Mouse (Mus musculus): ENCODE results near the gene Mmachc. TPM values are rescaled to one million over a fixed set of nuclear protein-coding genes. Genes with fewer than 3 reads are reported as not detected.
A peak's percentile ranks its signal among the peaks of the same experiment; 100 is the strongest.

Mmachc gene
- polyA plus RNA-seq, 1 experiment from 2014 or later = 15.2 TPM

DNA sequence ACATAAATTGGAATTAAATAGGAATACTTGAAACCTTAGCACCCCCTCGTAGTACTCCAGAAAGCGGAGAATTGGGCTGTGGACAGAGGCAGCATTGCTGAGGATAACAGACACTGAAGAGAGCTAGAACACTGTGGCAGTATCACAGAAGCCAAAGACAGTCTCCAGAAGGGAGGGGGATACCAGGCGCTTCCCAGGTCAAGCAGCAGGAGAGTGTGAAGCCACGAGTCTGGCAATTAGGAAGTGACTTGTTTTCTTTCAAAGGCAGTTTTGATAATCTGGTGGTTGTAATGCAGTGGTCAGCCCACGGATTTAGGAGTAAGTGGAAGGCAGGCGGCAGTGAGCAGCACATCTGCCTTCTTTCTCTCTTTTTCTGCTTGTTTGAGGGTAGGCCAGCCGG lies 14.0 kb upstream of the Mmachc start:
- H3K27ac ChIP-seq (ENCODE audit: low read depth, low read length) = no peak overlapping the region
- no peak overlapping the region for H3K4me3 ChIP-seq (ENCODE audit: low read depth, low read length)
- H3K9ac ChIP-seq (ENCODE audit: low read length) = peak overlapping the region; percentile 13; the same call in 1 of the 2 replicates
- WGBS = 39% methylated on average over 7 of the region's 7 CpGs
- H3K27me3 ChIP-seq (replicated peaks; ENCODE audit: control insufficient read depth, insufficient read depth, low read length) = no peaks in the 10 kb centered on the region
- no peaks in the 10 kb centered on the region for H3K36me3 ChIP-seq (ENCODE audit: control insufficient read depth, insufficient read depth, low read length)
- peaks cover 6% of the 10 kb centered on the region; the same call in 1 of the 2 replicates for H3K4me1 ChIP-seq (ENCODE audit: control insufficient read depth, insufficient read depth, low read length)
- no peak for ATAC-seq
- H3K4me2 ChIP-seq (ENCODE audit: low read length) = 0 out of 2 replicates have a peak overlapping the region, but pooled peaks have one; percentile 91
- no peak for DNase-seq (ENCODE audit: low spot score)
- H3K9me3 ChIP-seq (replicated peaks; ENCODE audit: control insufficient read depth, low read length) = no peaks in the 10 kb centered on the region

DNA sequence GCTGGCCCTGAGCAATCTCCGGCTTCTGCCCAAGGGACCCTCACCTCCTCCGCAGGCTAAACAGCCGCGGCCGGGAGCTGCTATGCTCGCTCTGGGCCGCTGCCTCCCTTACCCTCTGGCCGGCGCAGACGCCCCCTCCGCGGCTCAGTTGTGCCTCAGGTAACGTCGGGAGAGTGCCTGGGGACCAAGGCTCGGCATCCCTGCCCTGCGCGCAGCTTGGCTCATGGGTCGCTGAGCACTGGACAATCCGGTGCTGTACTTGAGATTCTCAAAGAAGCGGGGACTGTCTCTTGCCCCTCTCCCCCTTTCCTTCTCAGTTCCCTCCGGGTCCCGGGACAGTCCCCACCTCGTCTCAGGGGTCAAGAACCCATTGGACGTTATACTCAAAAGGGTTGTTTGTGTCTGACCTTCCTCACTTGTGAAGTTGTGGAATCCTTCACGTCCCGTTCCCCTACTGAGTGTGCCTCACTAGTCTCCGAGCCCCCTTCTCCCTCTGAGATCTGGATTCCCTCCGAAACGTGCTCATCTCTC lies 13.0 kb upstream of the Mmachc start:
- no peaks in the 10 kb centered on the region for H3K36me3 ChIP-seq (ENCODE audit: control insufficient read depth, insufficient read depth, low read length)
- H3K27ac ChIP-seq (ENCODE audit: low read depth, low read length) = peak overlapping the region; percentile 34; the same call in 1 of the 2 replicates

GRCm38 (mm10) chr4:116720343-116721097 lies 12.3 kb upstream of the Mmachc start, which contains the start of gene Tesk2:
Gene Tesk2, plus strand, starts transcription at chr4:116720948.
- no peaks in the 10 kb centered on the region for H3K9me3 ChIP-seq (replicated peaks; ENCODE audit: control insufficient read depth, low read length)
- H3K27ac ChIP-seq (ENCODE audit: low read depth, low read length) = peak within 1 kb of the TSS; percentile 34; the same call in 1 of the 2 replicates
- WGBS = under 1% methylated on average over 34 of the region's 34 CpGs
- H3K27me3 ChIP-seq (replicated peaks; ENCODE audit: control insufficient read depth, insufficient read depth, low read length) = no peaks in the 10 kb centered on the region
- ATAC-seq = peak; percentile 99
- peak within 1 kb of the TSS; percentile 78 for H3K9ac ChIP-seq (ENCODE audit: low read length)
- peaks cover 6% of the 10 kb centered on the region; the same call in 1 of the 2 replicates for H3K4me1 ChIP-seq (ENCODE audit: control insufficient read depth, insufficient read depth, low read length)
- peak; percentile 100 for DNase-seq (ENCODE audit: low spot score)
- H3K4me3 ChIP-seq (ENCODE audit: low read depth, low read length) = peak within 1 kb of the TSS; percentile 67
- H3K36me3 ChIP-seq (ENCODE audit: control insufficient read depth, insufficient read depth, low read length) = no peaks in the 10 kb centered on the region
- peak within 1 kb of the TSS; percentile 91 for H3K4me2 ChIP-seq (ENCODE audit: low read length)

More for the DNA sequence above, 13.0 kb upstream of the Mmachc start:
- DNase-seq (ENCODE audit: low spot score) (no peak), ATAC-seq (no peak)
- H3K27me3 ChIP-seq (replicated peaks; ENCODE audit: control insufficient read depth, insufficient read depth, low read length) = no peaks in the 10 kb centered on the region
- WGBS = under 1% methylated on average over 29 of the region's 29 CpGs
- H3K9ac ChIP-seq (ENCODE audit: low read length) = peak overlapping the region; percentile 78
- peak overlapping the region; percentile 67 for H3K4me3 ChIP-seq (ENCODE audit: low read depth, low read length)
- peaks cover 6% of the 10 kb centered on the region; the same call in 1 of the 2 replicates for H3K4me1 ChIP-seq (ENCODE audit: control insufficient read depth, insufficient read depth, low read length)
- peak overlapping the region; percentile 91 for H3K4me2 ChIP-seq (ENCODE audit: low read length)
- no peaks in the 10 kb centered on the region for H3K9me3 ChIP-seq (replicated peaks; ENCODE audit: control insufficient read depth, low read length)

GRCm38 (mm10) chr4:116719396-116719795 lies 11.2 kb upstream of the Mmachc start:
- DNase-seq (ENCODE audit: low spot score) = peak; percentile 95
- Histone ChIP-seq H3K9ac (ENCODE audit: low read length) (no peak overlapping the region), H3K27ac (ENCODE audit: low read depth, low read length) (no peak overlapping the region), H3K4me1 (ENCODE audit: control insufficient read depth, insufficient read depth, low read length) (peaks cover 6% of the 10 kb centered on the region; the same call in 1 of the 2 replicates), H3K4me3 (ENCODE audit: low read depth, low read length) (no peak overlapping the region), H3K4me2 (ENCODE audit: low read length) (no peak overlapping the region), H3K36me3 (ENCODE audit: control insufficient read depth, insufficient read depth, low read length) (0 out of 2 replicates have a peak, but pooled peaks cover 6% of the 10 kb centered on the region), H3K27me3 (replicated peaks; ENCODE audit: control insufficient read depth, insufficient read depth, low read length) (no peaks in the 10 kb centered on the region), H3K9me3 (replicated peaks; ENCODE audit: control insufficient read depth, low read length) (no peaks in the 10 kb centered on the region)
- peak; percentile 38 for ATAC-seq
- 16% methylated on average over 3 of the region's 3 CpGs for WGBS

- DNase-seq (ENCODE audit: low spot score) (no peak), ATAC-seq (no peak)
- Histone ChIP-seq H3K4me3 (ENCODE audit: low read depth, low read length) (no peak overlapping the region), H3K36me3 (ENCODE audit: control insufficient read depth, insufficient read depth, low read length) (0 out of 2 replicates have a peak, but pooled peaks cover 6% of the 10 kb centered on the region), H3K27ac (ENCODE audit: low read depth, low read length) (no peak overlapping the region), H3K27me3 (replicated peaks; ENCODE audit: control insufficient read depth, insufficient read depth, low read length) (no peaks in the 10 kb centered on the region), H3K9ac (ENCODE audit: low read length) (no peak overlapping the region), H3K4me1 (ENCODE audit: control insufficient read depth, insufficient read depth, low read length) (peaks cover 8% of the 10 kb centered on the region), H3K4me2 (ENCODE audit: low read length) (no peak overlapping the region), H3K9me3 (replicated peaks; ENCODE audit: control insufficient read depth, low read length) (no peaks in the 10 kb centered on the region)
- WGBS = 89% methylated on average over 1 of the region's 1 CpGs
Observed at GRCm38 (mm10) chr4:116712536-116712935, 4.3 kb upstream of the Mmachc start.

DNA sequence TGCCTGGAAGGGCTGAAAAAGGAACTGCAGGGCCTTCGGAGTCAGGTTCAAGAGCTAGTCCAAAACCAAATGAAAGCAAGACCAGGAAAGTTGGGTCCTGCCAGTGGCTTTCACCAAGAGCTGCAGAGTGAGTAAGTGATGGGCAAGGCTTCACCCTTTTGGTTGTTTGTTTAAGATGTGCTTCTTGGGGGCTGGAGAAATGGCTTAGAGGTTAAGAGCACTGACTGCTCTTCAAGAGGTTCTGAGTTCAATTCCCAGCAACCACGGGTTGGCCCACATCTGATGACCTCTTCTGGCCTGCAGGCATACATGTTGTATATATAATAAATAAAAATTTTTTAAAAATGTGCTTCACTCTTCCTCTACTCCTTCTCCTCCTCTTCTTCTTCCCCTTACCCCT lies 1.9 kb upstream of the Mmachc start:
- H3K4me3 ChIP-seq (ENCODE audit: low read depth, low read length) = no peak overlapping the region
- WGBS = 90% methylated on average over 2 of the region's 2 CpGs
- no peak overlapping the region for H3K4me2 ChIP-seq (ENCODE audit: low read length)
- ATAC-seq (no peak), DNase-seq (ENCODE audit: low spot score) (no peak)
- 0 out of 2 replicates have a peak, but pooled peaks cover 5% of the 10 kb centered on the region for H3K36me3 ChIP-seq (ENCODE audit: control insufficient read depth, insufficient read depth, low read length)
- H3K9ac ChIP-seq (ENCODE audit: low read length) = no peak overlapping the region
- H3K27me3 ChIP-seq (replicated peaks; ENCODE audit: control insufficient read depth, insufficient read depth, low read length) = no peaks in the 10 kb centered on the region
- H3K9me3 ChIP-seq (replicated peaks; ENCODE audit: control insufficient read depth, low read length) = no peaks in the 10 kb centered on the region
- H3K27ac ChIP-seq (ENCODE audit: low read depth, low read length) = no peak overlapping the region
- H3K4me1 ChIP-seq (ENCODE audit: control insufficient read depth, insufficient read depth, low read length) = peaks cover 12% of the 10 kb centered on the region

GRCm38 (mm10) chr4:116708791-116709390 lies 685 bp upstream of the Mmachc start:
- H3K9me3 ChIP-seq (replicated peaks; ENCODE audit: control insufficient read depth, low read length) = no peaks in the 10 kb centered on the region
- no peak overlapping the region for H3K27ac ChIP-seq (ENCODE audit: low read depth, low read length)
- DNase-seq (ENCODE audit: low spot score) (no peak), ATAC-seq (no peak; the same call in 1 of the 2 replicates)
- H3K9ac ChIP-seq (ENCODE audit: low read length) = peak overlapping the region; percentile 66
- H3K4me3 ChIP-seq (ENCODE audit: low read depth, low read length) = peak overlapping the region; percentile 54
- no peaks in the 10 kb centered on the region for H3K27me3 ChIP-seq (replicated peaks; ENCODE audit: control insufficient read depth, insufficient read depth, low read length)
- H3K4me2 ChIP-seq (ENCODE audit: low read length) = peak overlapping the region; percentile 85
- WGBS = 6% methylated on average over 9 of the region's 9 CpGs
- peaks cover 12% of the 10 kb centered on the region for H3K4me1 ChIP-seq (ENCODE audit: control insufficient read depth, insufficient read depth, low read length)
- no peaks in the 10 kb centered on the region for H3K36me3 ChIP-seq (ENCODE audit: control insufficient read depth, insufficient read depth, low read length)

DNA sequence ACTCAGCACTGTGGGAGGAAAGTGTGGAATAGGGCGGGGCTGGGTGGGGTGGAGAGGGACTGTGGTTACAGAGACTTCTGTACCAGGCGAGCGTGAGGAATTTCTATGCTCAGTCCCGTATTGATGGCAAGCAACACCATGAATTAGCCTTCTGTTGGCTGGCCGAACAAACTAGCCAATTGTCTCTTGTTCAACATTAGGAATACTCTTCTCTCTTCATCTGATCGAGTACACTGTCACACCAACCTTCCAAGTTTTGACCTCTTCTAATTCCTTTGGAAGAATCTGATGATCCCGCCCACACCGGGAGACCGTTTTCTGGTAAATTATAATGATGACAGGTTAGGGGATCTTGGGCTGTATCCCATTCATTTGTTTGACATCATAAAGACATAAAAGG lies 540 bp downstream of the Mmachc start:
- H3K4me1 ChIP-seq (ENCODE audit: control insufficient read depth, insufficient read depth, low read length) = peaks cover 12% of the 10 kb centered on the region
- peak overlapping the region; percentile 54 for H3K4me3 ChIP-seq (ENCODE audit: low read depth, low read length)
- peaks cover 5% of the 10 kb centered on the region; the same call in 1 of the 2 replicates for H3K36me3 ChIP-seq (ENCODE audit: control insufficient read depth, insufficient read depth, low read length)
- no peak for ATAC-seq
- H3K9ac ChIP-seq (ENCODE audit: low read length) = peak overlapping the region; percentile 62; the same call in 1 of the 2 replicates
- no peak overlapping the region for H3K27ac ChIP-seq (ENCODE audit: low read depth, low read length)
- DNase-seq (ENCODE audit: low spot score) = no peak
- H3K4me2 ChIP-seq (ENCODE audit: low read length) = peak overlapping the region; percentile 51
- WGBS = 24% methylated on average over 9 of the region's 9 CpGs
- H3K27me3 ChIP-seq (replicated peaks; ENCODE audit: control insufficient read depth, insufficient read depth, low read length) = no peaks in the 10 kb centered on the region
- no peaks in the 10 kb centered on the region for H3K9me3 ChIP-seq (replicated peaks; ENCODE audit: control insufficient read depth, low read length)
